Mouse (Mus musculus) thymus, adult 2 months (tissue): ENCODE results near the gene P2ry13. TPM values are rescaled to one million over a fixed set of nuclear protein-coding genes. Genes with fewer than 3 reads are reported as not detected.

Source experiments
- DNase-seq: peaks from one replicate; pipeline ENCODE4 v3.0.0; 2021
- H3K27ac ChIP-seq: fragments of 200-500 bp; 2 replicates; pipeline ENCODE4 v1.5.1; 2012; ENCODE audit warnings: low read length, control low read depth; ENCODE audit not compliant: control insufficient read depth, insufficient read depth
- H3K27me3 ChIP-seq: fragments of 200-500 bp; 2 replicates; pipeline ENCODE4 v1.6.1; 2012; ENCODE audit warnings: mild to moderate bottlenecking, low read length, moderate library complexity, mixed read lengths; ENCODE audit not compliant: control insufficient read depth, insufficient read depth
- H3K36me3 ChIP-seq: fragments of 200-500 bp; 2 replicates; pipeline ENCODE4 v1.6.1; 2012; ENCODE audit warnings: mild to moderate bottlenecking, low read length, moderate library complexity; ENCODE audit not compliant: control insufficient read depth, insufficient read depth
- H3K4me1 ChIP-seq: fragments of 200-500 bp; replicated peaks from 2 replicates; pipeline ENCODE4 v1.6.1; 2012; ENCODE audit warnings: low read length; ENCODE audit not compliant: control insufficient read depth, insufficient read depth
- H3K4me3 ChIP-seq: fragments of 200-500 bp; 2 replicates; pipeline ENCODE4 v1.5.1; 2012; ENCODE audit warnings: mild to moderate bottlenecking, low read length, control low read depth, moderate library complexity; ENCODE audit not compliant: control insufficient read depth, insufficient read depth
- CTCF ChIP-seq: fragments of 200-500 bp; IDR thresholded peaks from 2 replicates; pipeline ENCODE4 v1.5.1; 2012; ENCODE audit warnings: mild to moderate bottlenecking, control low read depth, low read length, moderate library complexity, borderline replicate concordance; ENCODE audit not compliant: control insufficient read depth, poor library complexity, insufficient read depth; ENCODE audit errors: extremely low read depth
- POLR2A ChIP-seq: fragments of 200-500 bp; IDR thresholded peaks from 2 replicates; pipeline ENCODE4 v1.6.1; 2012; ENCODE audit warnings: mild to moderate bottlenecking, low read length, control low read depth, moderate library complexity; ENCODE audit not compliant: control insufficient read depth, poor library complexity, insufficient read depth; ENCODE audit errors: extremely low read depth
- WGBS: fragments of 180-500 bp; shearing (Covaris S2); methylation state at CpG from one replicate; pipeline ENCODE4 v1.1.7; 2018; 5-methylcytosine and 5-hydroxymethylcytosine counted together
- polyA plus RNA-seq: library from polyadenylated mRNA; depleted of rRNA; stranded (reverse); fragments of >200 nt; gene quantifications from 2 replicates; pipeline ENCODE4 v1.2.3, GENCODE M21; 2012

Gene P2ry13
- polyA plus RNA-seq, 1 experiment: 10.4 TPM

DNA sequence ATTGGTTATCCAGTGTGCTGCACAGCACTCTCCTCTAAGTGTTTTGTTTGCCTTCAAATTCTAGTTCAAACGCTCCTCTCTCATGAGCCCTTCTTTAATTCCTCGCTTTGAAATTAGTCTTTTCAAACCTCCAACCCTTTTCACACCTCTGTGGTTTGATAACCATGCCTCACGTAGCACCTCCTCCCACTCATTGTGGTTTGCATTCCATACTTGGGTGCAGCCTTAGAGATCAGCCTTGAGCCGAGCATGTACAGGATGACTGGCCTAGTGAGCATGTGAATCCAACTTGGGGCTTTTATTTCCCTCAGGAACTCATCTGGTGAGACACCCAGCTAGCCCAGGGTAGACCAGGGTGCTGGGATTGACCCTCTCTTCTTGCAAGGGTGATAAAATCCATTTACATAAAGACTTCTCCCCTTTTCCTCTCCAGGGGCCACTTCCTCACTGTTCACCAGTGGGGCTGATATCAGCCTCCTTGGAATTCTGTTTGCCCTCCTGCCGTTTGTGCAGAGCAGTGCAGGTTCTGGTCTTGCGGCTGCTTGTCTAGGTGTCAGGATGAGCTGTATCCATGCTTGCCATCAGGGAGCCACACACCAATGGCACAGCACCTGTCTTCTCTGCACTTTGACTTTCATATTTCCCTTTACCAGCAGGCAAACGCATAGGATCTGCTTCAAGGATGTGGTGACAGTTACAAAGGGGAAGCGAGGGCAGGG, 6.7 kb downstream of the P2ry13 start:
- H3K4me1 ChIP-seq: peaks cover 42% of the 10 kb centered on the region
- TF ChIP-seq POLR2A (no peak), CTCF (no peak)
- no peak for DNase-seq
- no peak overlapping the region for H3K27ac ChIP-seq
- WGBS: 32% methylated on average over 8 of the region's 8 CpGs
- H3K4me3 ChIP-seq: no peak overlapping the region
- no peaks in the 10 kb centered on the region for H3K27me3 ChIP-seq
- no peaks in the 10 kb centered on the region for H3K36me3 ChIP-seq

DNA sequence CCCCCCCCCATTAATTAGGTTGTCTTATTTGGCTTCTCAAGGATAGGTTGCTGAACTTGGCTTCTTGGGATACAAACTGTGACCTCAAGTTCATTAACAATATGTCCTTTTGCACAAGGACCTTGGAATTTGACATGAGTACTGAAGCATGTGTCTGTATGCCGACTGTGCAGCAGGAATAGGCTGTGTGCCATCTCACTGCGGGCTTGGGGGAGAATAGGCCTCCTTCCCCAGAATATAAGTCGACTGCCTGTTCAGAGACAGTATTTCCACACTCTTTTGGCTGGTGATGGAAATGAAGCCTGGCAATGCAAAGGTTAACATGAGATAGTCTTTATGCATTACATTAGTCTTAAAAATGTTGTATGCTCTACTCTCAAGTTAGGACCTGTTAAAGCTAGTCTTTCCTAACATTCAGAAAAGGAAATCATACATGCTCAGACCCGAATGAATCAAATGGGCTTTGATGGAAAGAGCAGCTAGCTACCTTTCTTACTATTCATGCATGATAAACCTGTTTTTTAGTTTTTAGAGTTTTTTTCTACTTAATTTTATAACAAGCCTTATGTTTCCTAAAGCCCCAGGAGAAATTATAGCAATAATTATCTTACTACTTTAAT, 13.2 kb downstream of the P2ry13 start:
- Histone ChIP-seq H3K36me3 (no peaks in the 10 kb centered on the region), H3K27me3 (no peaks in the 10 kb centered on the region), H3K27ac (no peak overlapping the region), H3K4me3 (no peak overlapping the region), H3K4me1 (peaks cover 14% of the 10 kb centered on the region)
- WGBS: 94% methylated on average over 4 of the region's 4 CpGs
- no peak for DNase-seq
- no peak for TF ChIP-seq CTCF
- no peak for TF ChIP-seq POLR2A

DNA sequence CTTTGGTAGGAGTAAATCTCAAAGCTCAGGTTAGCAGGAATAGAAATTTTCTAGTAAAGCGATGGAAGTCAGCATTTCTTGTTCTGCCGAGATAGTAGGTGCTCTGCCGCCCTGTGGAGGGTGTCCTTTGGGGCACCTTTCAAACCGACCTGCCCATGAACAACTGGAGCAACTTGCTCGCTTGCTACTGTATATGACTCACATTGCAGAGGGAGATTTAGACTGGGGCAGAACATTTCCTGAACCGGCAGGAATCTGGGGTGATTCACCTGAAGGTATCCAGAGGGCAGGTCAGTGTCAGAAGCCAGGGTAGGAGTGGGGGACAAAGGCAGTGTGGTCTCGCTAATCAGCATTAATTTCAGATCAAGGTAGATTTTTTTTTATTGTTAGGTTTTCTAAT, 15.7 kb downstream of the P2ry13 start, which contains the start of gene Gpr87:
Gene Gpr87, minus strand, starts transcription at position 167 of the 400 bp plus-strand sequence.
- Histone ChIP-seq H3K4me3 (no peak within 1 kb of the TSS), H3K36me3 (no peaks in the 10 kb centered on the region), H3K27me3 (no peaks in the 10 kb centered on the region), H3K27ac (no peak within 1 kb of the TSS), H3K4me1 (peaks cover under 1% of the 10 kb centered on the region)
- TF ChIP-seq CTCF (no peak), POLR2A (no peak)
- WGBS: 95% methylated on average over 7 of the region's 7 CpGs
- DNase-seq: no peak

DNA sequence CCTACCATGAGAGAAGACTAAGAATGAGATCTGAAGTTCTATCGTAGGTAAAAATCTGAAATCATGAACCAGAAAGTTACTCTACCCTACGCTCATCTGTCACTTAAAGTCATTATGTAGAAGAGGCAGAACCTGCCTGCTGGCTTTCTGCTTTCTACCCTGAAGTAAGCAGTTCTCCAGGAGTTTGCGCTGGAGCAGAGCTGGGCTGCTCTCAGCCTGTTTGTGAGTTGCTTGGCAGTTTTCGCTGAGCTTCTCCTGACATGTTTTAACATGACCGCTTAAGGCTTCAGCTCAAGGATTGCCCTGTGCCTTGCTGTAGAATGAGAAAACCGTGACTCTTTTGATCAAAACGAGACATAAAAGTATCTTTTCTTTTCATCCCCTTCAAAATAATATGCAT, 16.6 kb downstream of the P2ry13 start:
- Histone ChIP-seq H3K4me1 (no peaks in the 10 kb centered on the region), H3K27me3 (no peaks in the 10 kb centered on the region), H3K4me3 (no peak overlapping the region), H3K27ac (no peak overlapping the region), H3K36me3 (no peaks in the 10 kb centered on the region)
- no peak for DNase-seq
- 90% methylated on average over 7 of the region's 7 CpGs for WGBS
- TF ChIP-seq CTCF (no peak), POLR2A (no peak)

DNA sequence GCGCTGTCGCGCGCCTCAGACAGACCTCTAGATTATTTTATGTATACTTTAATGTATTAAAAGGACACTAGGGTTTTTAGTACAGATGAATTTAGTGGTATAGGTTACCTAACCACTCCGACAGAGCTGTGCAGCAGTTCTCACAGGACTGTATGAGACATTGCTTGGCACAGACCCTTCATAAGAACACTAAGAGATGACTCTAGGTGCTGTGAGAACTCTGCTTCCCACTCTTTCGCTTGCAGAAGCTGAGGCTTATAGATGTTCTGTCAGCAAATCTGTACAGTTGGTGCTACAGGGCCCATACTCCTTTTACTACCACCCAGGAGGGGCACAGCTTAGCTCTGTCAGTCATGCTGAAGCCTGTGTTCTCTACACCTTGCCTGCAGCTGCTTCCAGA, 19.0 kb downstream of the P2ry13 start:
- no peaks in the 10 kb centered on the region for H3K27me3 ChIP-seq
- H3K36me3 ChIP-seq: no peaks in the 10 kb centered on the region
- no peak overlapping the region for H3K27ac ChIP-seq
- DNase-seq: no peak
- peaks cover 3% of the 10 kb centered on the region; the same call in 1 of the 2 replicates for H3K4me1 ChIP-seq
- 95% methylated on average over 6 of the region's 6 CpGs for whole genome bisulfite sequencing
- H3K4me3 ChIP-seq: no peak overlapping the region
- TF ChIP-seq POLR2A (no peak), CTCF (no peak)

DNA sequence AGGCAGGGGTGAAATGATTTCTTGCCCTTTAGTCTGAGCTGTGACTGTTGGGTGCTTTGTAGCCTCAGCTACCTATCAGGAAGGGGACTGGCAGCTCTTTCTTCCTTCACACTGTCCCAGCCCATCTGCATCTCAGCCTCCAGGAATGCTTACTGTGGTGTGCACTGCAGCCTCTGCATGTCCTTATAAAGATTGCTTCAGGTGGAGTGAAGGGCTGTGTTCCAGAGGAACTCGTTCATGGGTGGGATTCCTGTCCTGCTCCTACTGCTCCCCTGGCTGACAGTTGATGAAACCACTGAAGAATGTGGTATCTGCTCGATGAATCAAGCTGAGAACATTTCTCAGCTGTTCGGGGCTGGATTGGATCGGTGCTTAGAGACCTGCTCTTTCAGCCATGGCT, 23.3 kb downstream of the P2ry13 start:
- peaks cover 3% of the 10 kb centered on the region; the same call in 1 of the 2 replicates for H3K4me1 ChIP-seq
- 89% methylated on average over 4 of the region's 4 CpGs for WGBS
- H3K27me3 ChIP-seq: no peaks in the 10 kb centered on the region
- peak overlapping the region; percentile 58; the same call in 1 of the 2 replicates for H3K27ac ChIP-seq
- H3K4me3 ChIP-seq: no peak overlapping the region
- no peak for DNase-seq
- no peaks in the 10 kb centered on the region for H3K36me3 ChIP-seq
- TF ChIP-seq POLR2A: no peak
- no peak for TF ChIP-seq CTCF

DNA sequence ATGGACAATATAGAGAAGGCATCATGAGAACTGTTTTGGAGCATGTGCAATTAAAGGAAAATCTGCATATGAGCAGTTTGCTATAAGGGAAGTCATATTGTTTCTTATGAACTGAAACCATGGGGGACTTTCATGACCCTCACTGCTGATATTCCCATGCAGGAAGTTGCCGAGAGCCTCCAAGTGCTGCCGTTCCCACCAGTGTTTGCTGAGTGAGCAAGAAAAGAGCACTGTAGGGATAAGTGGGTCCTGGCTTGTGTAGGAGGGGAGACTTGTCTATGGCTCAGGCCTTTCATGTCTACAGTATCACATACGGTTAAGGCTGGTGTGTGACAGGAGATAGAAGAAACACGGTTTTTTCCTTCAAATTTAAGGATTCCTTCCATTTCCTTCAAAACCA, 25.0 kb downstream of the P2ry13 start:
- H3K27ac ChIP-seq: no peak overlapping the region
- H3K4me3 ChIP-seq: no peak overlapping the region
- H3K4me1 ChIP-seq: peaks cover 3% of the 10 kb centered on the region; the same call in 1 of the 2 replicates
- TF ChIP-seq CTCF: no peak
- TF ChIP-seq POLR2A: no peak
- DNase-seq: no peak
- WGBS: 95% methylated on average over 4 of the region's 4 CpGs
- H3K27me3 ChIP-seq: no peaks in the 10 kb centered on the region
- no peaks in the 10 kb centered on the region for H3K36me3 ChIP-seq
